Mouse (Mus musculus) adrenal gland, postnatal 14 days (tissue): Measurements from ENCODE around the gene Ddah2. TPM values are rescaled to one million over a fixed set of nuclear protein-coding genes. Genes with fewer than 3 reads are reported as not detected.
"Not testable (repeated sequence)": the region's sequence is repeated elsewhere in the genome, so short reads cannot be mapped to it uniquely, and the experiment has no call there.

Experiments used
- DNase-seq: peaks from one replicate; pipeline ENCODE4 v3.0.0; 2021; ENCODE audit warnings: mixed read lengths
- total RNA-seq: library from RNA; stranded (reverse); gene quantifications from 2 replicates; pipeline ENCODE4 v1.2.3, GENCODE M21; 2021

Ddah2 gene
- total RNA-seq, 1 experiment from 2014 or later, result 24.2 TPM

GRCm38 (mm10) chr17:35027277-35028068 lies 31.4 kb upstream of the Ddah2 start, which contains the start of gene Sapcd1:
Gene Sapcd1, minus strand, starts transcription at chr17:35028016.
- no peak for DNase-seq

GRCm38 (mm10) chr17:35028315-35028714 lies 30.5 kb upstream of the Ddah2 start:
- no peak for DNase-seq

GRCm38 (mm10) chr17:35029691-35030532 lies 28.9 kb upstream of the Ddah2 start:
- no peak for DNase-seq

GRCm38 (mm10) chr17:35031272-35031671 lies 27.6 kb upstream of the Ddah2 start:
- peak; percentile 2 for DNase-seq

GRCm38 (mm10) chr17:35031880-35032279 lies 27.0 kb upstream of the Ddah2 start:
- peak; percentile 3 for DNase-seq

GRCm38 (mm10) chr17:35032323-35032870 lies 26.4 kb upstream of the Ddah2 start:
- no peak for DNase-seq

GRCm38 (mm10) chr17:35033703-35034102 lies 25.1 kb upstream of the Ddah2 start:
- not testable (repeated sequence) for DNase-seq

GRCm38 (mm10) chr17:35034896-35035295 lies 23.9 kb upstream of the Ddah2 start:
- peak; percentile 3 for DNase-seq

GRCm38 (mm10) chr17:35039121-35039873 lies 19.5 kb upstream of the Ddah2 start:
- no peak for DNase-seq

- DNase-seq, result no peak
Observed at GRCm38 (mm10) chr17:35043794-35044193, 15.0 kb upstream of the Ddah2 start.

- peak; percentile 7 for DNase-seq
Observed at GRCm38 (mm10) chr17:35044904-35045806, 13.7 kb upstream of the Ddah2 start.

GRCm38 (mm10) chr17:35045807-35046680 lies 12.8 kb upstream of the Ddah2 start:
- peak; percentile 3 for DNase-seq

GRCm38 (mm10) chr17:35046681-35047455 lies 12.0 kb upstream of the Ddah2 start, which contains the start of gene Msh5:
Gene Msh5, minus strand, starts transcription at chr17:35046745.
- peak; percentile 98 for DNase-seq

- peak; percentile 2 for DNase-seq
Observed at GRCm38 (mm10) chr17:35047688-35048087, 11.1 kb upstream of the Ddah2 start.

- DNase-seq, result peak; percentile 23
Observed at GRCm38 (mm10) chr17:35048149-35048931, 10.5 kb upstream of the Ddah2 start.

- DNase-seq, result no peak
Observed at GRCm38 (mm10) chr17:35048932-35049440, 9.8 kb upstream of the Ddah2 start.

GRCm38 (mm10) chr17:35049561-35050016 lies 9.2 kb upstream of the Ddah2 start, which contains the start of gene Clic1:
Gene Clic1, plus strand, starts transcription at chr17:35049966.
- peak; percentile 78 for DNase-seq
